Mouse (Mus musculus) neural tube, embryonic 14.5 days (tissue): ENCODE data around the gene Odf3l2. TPM values are rescaled to one million over a fixed set of nuclear protein-coding genes. Genes with fewer than 3 reads are reported as not detected.

Source experiments
- ATAC-seq: fragments of 200-750 bp; cut with Nextera tagmentation; 2 replicates; pipeline ENCODE4 v1.8.0; 2017; ENCODE audit warnings: low read depth, mild to moderate bottlenecking, moderate TSS enrichment, moderate library complexity
- H3K27ac ChIP-seq: fragments of 300-500 bp; sonication (generic); 2 replicates; pipeline ENCODE4 v1.5.1; 2014; ENCODE audit warnings: low read depth, mild to moderate bottlenecking, control low read depth, low read length, moderate library complexity, mixed read lengths
- H3K27me3 ChIP-seq: fragments of 300-500 bp; sonication (generic); 2 replicates; pipeline ENCODE4 v1.6.1; 2014; ENCODE audit warnings: low read length; ENCODE audit not compliant: control insufficient read depth, insufficient read depth
- H3K36me3 ChIP-seq: fragments of 300-500 bp; sonication (generic); 2 replicates; pipeline ENCODE4 v1.6.1; 2014; ENCODE audit warnings: low read length, mixed read lengths; ENCODE audit not compliant: control insufficient read depth, insufficient read depth
- H3K4me1 ChIP-seq: fragments of 300-500 bp; sonication (generic); 2 replicates; pipeline ENCODE4 v1.6.1; 2014; ENCODE audit warnings: low read length; ENCODE audit not compliant: control insufficient read depth, insufficient read depth
- H3K4me2 ChIP-seq: fragments of 300-500 bp; sonication (generic); 2 replicates; pipeline ENCODE4 v1.6.1; 2014; ENCODE audit warnings: mild to moderate bottlenecking, low read depth, low read length, control low read depth
- H3K4me3 ChIP-seq: fragments of 300-500 bp; sonication (generic); 2 replicates; pipeline ENCODE4 v1.5.1; 2014; ENCODE audit warnings: low read depth, low read length, control low read depth, mixed read lengths
- H3K9ac ChIP-seq: fragments of 300-500 bp; sonication (generic); replicated peaks from 2 replicates; pipeline ENCODE4 v1.6.1; 2014; ENCODE audit warnings: low read depth, mild to moderate bottlenecking, control low read depth, low read length, mixed read lengths
- H3K9me3 ChIP-seq: fragments of 300-500 bp; sonication (generic); 2 replicates; pipeline ENCODE4 v1.6.1; 2016; ENCODE audit warnings: low read length; ENCODE audit not compliant: control insufficient read depth
- WGBS: fragments of 180-500 bp; shearing (Covaris S2); extraction: QIAGEN DNeasy Blood & Tissue Kit; methylation state at CpG from one replicate; pipeline ENCODE4 v1.1.7; 2014; 5-methylcytosine and 5-hydroxymethylcytosine counted together
- polyA plus RNA-seq: library from polyadenylated mRNA; unstranded; fragments of >200 nt; fragmentation: Nextera tagmentation; extraction: Ambion mirVana; gene quantifications from 2 replicates; pipeline ENCODE4 v1.2.1, GENCODE M21; 2014

The Odf3l2 gene
- polyA plus RNA-seq, 1 experiment from 2014 or later = not detected

DNA sequence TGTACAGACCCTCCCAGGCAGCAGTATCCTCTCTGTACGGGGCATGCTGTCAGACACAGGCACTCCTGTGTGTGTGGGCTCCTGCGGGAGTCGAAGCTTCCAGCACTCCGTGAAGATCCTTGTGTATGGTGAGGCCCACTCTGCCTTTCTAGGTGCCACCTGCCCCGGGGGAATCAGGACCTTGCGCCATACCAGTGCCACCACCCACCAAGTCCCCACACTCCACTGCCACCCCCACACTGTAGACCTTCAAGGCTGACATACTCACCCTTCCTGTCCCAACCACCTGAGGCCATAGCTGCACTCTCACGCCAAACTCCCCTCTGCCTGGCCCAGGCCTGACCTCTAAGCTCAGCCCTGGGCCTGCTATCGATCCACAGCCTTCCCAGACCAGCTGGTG, 19.5 kb upstream of the Odf3l2 start:
- Histone ChIP-seq H3K36me3 (no peaks in the 10 kb centered on the region), H3K9ac (no peak overlapping the region), H3K4me2 (no peak overlapping the region), H3K27me3 (no peaks in the 10 kb centered on the region), H3K27ac (no peak overlapping the region), H3K9me3 (no peaks in the 10 kb centered on the region), H3K4me1 (peaks cover 8% of the 10 kb centered on the region), H3K4me3 (no peak overlapping the region)
- WGBS = 87% methylated on average over 8 of the region's 8 CpGs
- ATAC-seq = no peak

- Histone ChIP-seq H3K36me3 (no peaks in the 10 kb centered on the region), H3K4me3 (no peak within 1 kb of the TSS), H3K27me3 (no peaks in the 10 kb centered on the region), H3K4me2 (no peak within 1 kb of the TSS), H3K9ac (no peak within 1 kb of the TSS), H3K9me3 (no peaks in the 10 kb centered on the region), H3K27ac (no peak within 1 kb of the TSS), H3K4me1 (peaks cover 8% of the 10 kb centered on the region)
- no peak for ATAC-seq
- WGBS = 11% methylated on average over 13 of the region's 13 CpGs
Observed at GRCm38 (mm10) chr10:79664131-79664665, 18.7 kb upstream of the Odf3l2 start, which contains the start of gene Madcam1. Gene Madcam1 (plus strand): TSS chr10:79664559.

DNA sequence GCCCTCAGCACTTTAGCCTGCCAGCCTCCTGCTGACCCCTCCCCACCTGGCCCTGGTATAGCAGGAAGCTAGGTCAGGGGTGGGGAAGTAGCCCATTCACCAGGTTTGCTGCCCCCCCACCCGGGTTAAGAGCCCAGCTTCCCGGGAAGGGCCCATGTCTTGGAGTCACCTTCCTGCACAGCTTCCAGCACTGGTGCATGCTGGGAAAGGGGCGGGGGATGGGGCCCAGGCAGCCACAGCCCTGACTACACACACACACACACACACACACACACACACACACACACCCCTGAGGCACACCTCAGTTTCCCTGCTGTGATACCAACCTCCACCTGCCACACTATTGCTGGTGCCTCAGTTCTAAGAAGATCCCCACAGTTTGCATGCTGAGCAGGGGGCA, 16.3 kb upstream of the Odf3l2 start:
- no peak overlapping the region for H3K27ac ChIP-seq
- H3K9me3 ChIP-seq = no peaks in the 10 kb centered on the region
- H3K9ac ChIP-seq = no peak overlapping the region
- H3K27me3 ChIP-seq = no peaks in the 10 kb centered on the region
- no peaks in the 10 kb centered on the region for H3K4me1 ChIP-seq
- WGBS = 52% methylated on average over 3 of the region's 3 CpGs
- no peak overlapping the region for H3K4me3 ChIP-seq
- no peak overlapping the region for H3K4me2 ChIP-seq
- no peaks in the 10 kb centered on the region for H3K36me3 ChIP-seq
- no peak for ATAC-seq

- Histone ChIP-seq H3K4me3 (no peak overlapping the region), H3K27me3 (no peaks in the 10 kb centered on the region), H3K36me3 (no peaks in the 10 kb centered on the region), H3K4me1 (no peaks in the 10 kb centered on the region), H3K4me2 (no peak overlapping the region), H3K9ac (no peak overlapping the region), H3K27ac (no peak overlapping the region), H3K9me3 (no peaks in the 10 kb centered on the region)
- WGBS = 80% methylated on average over 2 of the region's 2 CpGs
- no peak for ATAC-seq
Observed at GRCm38 (mm10) chr10:79660298-79660697, 14.8 kb upstream of the Odf3l2 start.

- no peak overlapping the region for H3K4me2 ChIP-seq
- no peak for ATAC-seq
- H3K27ac ChIP-seq = no peak overlapping the region
- WGBS = 16% methylated on average over 4 of the region's 4 CpGs
- H3K36me3 ChIP-seq = no peaks in the 10 kb centered on the region
- H3K9ac ChIP-seq = no peak overlapping the region
- no peaks in the 10 kb centered on the region for H3K9me3 ChIP-seq
- H3K27me3 ChIP-seq = no peaks in the 10 kb centered on the region
- H3K4me3 ChIP-seq = no peak overlapping the region
- no peaks in the 10 kb centered on the region for H3K4me1 ChIP-seq
Observed at GRCm38 (mm10) chr10:79658829-79659228, 13.3 kb upstream of the Odf3l2 start.

DNA sequence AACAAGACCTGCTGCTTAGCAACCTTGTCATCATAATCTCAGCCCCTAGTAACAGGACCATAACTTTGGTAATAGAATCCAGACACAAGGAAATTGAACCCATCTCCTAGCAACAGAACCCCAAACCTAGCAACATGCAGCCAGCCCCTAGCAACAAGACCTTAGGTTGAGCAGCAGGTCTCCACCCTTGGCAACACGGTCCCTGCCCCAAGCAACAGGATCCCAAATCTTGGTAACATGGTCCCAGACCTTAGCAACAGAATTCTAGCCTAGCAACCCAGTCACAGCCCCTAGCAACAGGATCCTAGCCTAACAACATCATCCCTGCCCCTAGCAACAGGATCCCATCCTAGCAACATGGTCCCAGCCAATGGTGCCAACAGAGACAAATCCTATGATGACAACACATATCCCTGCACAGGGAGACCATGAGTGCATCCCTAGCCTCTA, 9.4 kb upstream of the Odf3l2 start:
- WGBS = 33% methylated on average over 1 of the region's 1 CpGs
- no peaks in the 10 kb centered on the region for H3K9me3 ChIP-seq
- H3K36me3 ChIP-seq = no peaks in the 10 kb centered on the region
- H3K4me1 ChIP-seq = no peaks in the 10 kb centered on the region
- H3K4me3 ChIP-seq = no peak overlapping the region
- no peaks in the 10 kb centered on the region for H3K27me3 ChIP-seq
- H3K4me2 ChIP-seq = no peak overlapping the region
- no peak overlapping the region for H3K27ac ChIP-seq
- no peak overlapping the region for H3K9ac ChIP-seq
- peak; percentile 77 for ATAC-seq

GRCm38 (mm10) chr10:79652789-79653188, 7.3 kb upstream of the Odf3l2 start:
- no peak for ATAC-seq

GRCm38 (mm10) chr10:79649070-79649751, 3.7 kb upstream of the Odf3l2 start:
- no peak overlapping the region for H3K4me3 ChIP-seq
- no peak overlapping the region for H3K9ac ChIP-seq
- H3K4me2 ChIP-seq = no peak overlapping the region
- 34% methylated on average over 7 of the region's 7 CpGs for WGBS
- peak; percentile 54 for ATAC-seq
- H3K4me1 ChIP-seq = no peaks in the 10 kb centered on the region
- H3K27me3 ChIP-seq = no peaks in the 10 kb centered on the region
- no peak overlapping the region for H3K27ac ChIP-seq
- no peaks in the 10 kb centered on the region for H3K36me3 ChIP-seq
- H3K9me3 ChIP-seq = no peaks in the 10 kb centered on the region

More at GRCm38 (mm10) chr10:79652789-79653188, 7.3 kb upstream of the Odf3l2 start:
- Histone ChIP-seq H3K4me3 (no peak overlapping the region), H3K27ac (no peak overlapping the region), H3K4me2 (no peak overlapping the region), H3K27me3 (no peaks in the 10 kb centered on the region), H3K9ac (no peak overlapping the region), H3K9me3 (no peaks in the 10 kb centered on the region), H3K36me3 (no peaks in the 10 kb centered on the region), H3K4me1 (no peaks in the 10 kb centered on the region)
- 77% methylated on average over 7 of the region's 7 CpGs for WGBS

- Histone ChIP-seq H3K4me1 (peaks cover 13% of the 10 kb centered on the region; the same call in 1 of the 2 replicates), H3K27ac (peak overlapping the region; percentile 94), H3K36me3 (no peaks in the 10 kb centered on the region), H3K9ac (peak overlapping the region; percentile 89), H3K27me3 (peaks cover 8% of the 10 kb centered on the region; the same call in 1 of the 2 replicates), H3K4me3 (peak overlapping the region; percentile 79), H3K9me3 (no peaks in the 10 kb centered on the region), H3K4me2 (peak overlapping the region; percentile 78)
- 5% methylated on average over 23 of the region's 23 CpGs for WGBS
- peak; percentile 23; the same call in 1 of the 2 replicates for ATAC-seq
Observed at GRCm38 (mm10) chr10:79638486-79639204, 6.9 kb downstream of the Odf3l2 start.
